ENCODE assay signal across 8 mouse cellular contexts in genomic region chr8:120532517-120533215, GRCm38 (mm10). TPM values are rescaled to one million over a fixed set of nuclear protein-coding genes. Genes with fewer than 3 reads are reported as not detected.
DNase-seq lines count a peak whose midpoint lies in the region; ATAC-seq and TF ChIP-seq lines count a peak whose summit lies in the region.

No protein-coding gene starts in this region.

- H3K9me3 ChIP-seq in forebrain, embryonic 11.5 days (ENCODE audit: control insufficient read depth, low read length), result no peaks in the 10 kb centered on the region
- no peaks in the 10 kb centered on the region for H3K9me3 ChIP-seq in liver, embryonic 12.5 days (replicated peaks)

- no peaks in the 10 kb centered on the region for H3K27me3 ChIP-seq in forebrain, embryonic 11.5 days (ENCODE audit: control insufficient read depth, insufficient read depth, low read length)
- H3K27me3 ChIP-seq in liver, embryonic 12.5 days (replicated peaks), result no peaks in the 10 kb centered on the region

- H3K4me1 ChIP-seq in forebrain, embryonic 11.5 days (replicated peaks; ENCODE audit: control insufficient read depth, insufficient read depth, low read length), result peaks cover 72% of the 10 kb centered on the region
- peaks cover 93% of the 10 kb centered on the region for H3K4me1 ChIP-seq in liver, embryonic 12.5 days

- no peaks in the 10 kb centered on the region for H3K36me3 ChIP-seq in forebrain, embryonic 11.5 days (ENCODE audit: control insufficient read depth, insufficient read depth, low read length)
- peaks cover 14% of the 10 kb centered on the region; the same call in 1 of the 2 replicates for H3K36me3 ChIP-seq in liver, embryonic 12.5 days

- DNase-seq in gastrocnemius, adult 2 months, result no peak
- no peak for DNase-seq in gastrocnemius, postnatal 36 days
- DNase-seq in A20 (ENCODE audit: low read depth, low spot score), result peak; percentile 90
- DNase-seq in forebrain, embryonic 11.5 days (ENCODE audit: low spot score), result peak; percentile 85
- DNase-seq in spleen, postnatal 10 days (ENCODE audit: low spot score in 2 of 2), result peak; percentile 42 to 48
- DNase-seq in adrenal gland, postnatal 14 days, result no peak
- no peak for DNase-seq in layer of hippocampus, postnatal 14 days (ENCODE audit: low spot score in 2 of 2)

- H3K4me2 ChIP-seq in forebrain, embryonic 11.5 days (ENCODE audit: low read depth, low read length, severe bottlenecking), result peak overlapping the region; percentile 41
- peak overlapping the region; percentile 56 for H3K4me2 ChIP-seq in liver, embryonic 12.5 days

- 1% methylated on average over 27 of the region's 29 CpGs for WGBS in forebrain, embryonic 11.5 days
- WGBS in liver, embryonic 12.5 days (ENCODE audit: insufficient replicate concordance), result 8% methylated on average over 29 of the region's 29 CpGs

- TF ChIP-seq CTCF in gastrocnemius, adult 2 months (IDR thresholded peaks at IDR 0.05), result no peak

- intact Hi-C loops in gastrocnemius, adult 2 months (cut with DNase I), result loop anchor here (5.0 kb wide), 1 partner anchor 40 kb away; no protein-coding TSS in a partner anchor
- intact Hi-C loops in gastrocnemius, postnatal 36 days (cut with DNase I), result loop anchor here (5.0 kb wide), 3 partner anchors 45 to 205 kb away; no protein-coding TSS in a partner anchor

- ATAC-seq in forebrain, embryonic 11.5 days (replicated peaks; ENCODE audit: low FRiP score), result peak; percentile 50
- ATAC-seq in liver, embryonic 12.5 days, result peak; percentile 14; the same call in 1 of the 2 replicates

- no peak overlapping the region for H3K4me3 ChIP-seq in gastrocnemius, adult 2 months
- H3K4me3 ChIP-seq in forebrain, embryonic 11.5 days (ENCODE audit: low read depth, low read length), result peak overlapping the region; percentile 3; the same call in 1 of the 2 replicates
- peak overlapping the region; percentile 20; the same call in 1 of the 2 replicates for H3K4me3 ChIP-seq in liver, embryonic 12.5 days

- H3K9ac ChIP-seq in forebrain, embryonic 11.5 days (ENCODE audit: low read length), result peak overlapping the region; percentile 25
- H3K9ac ChIP-seq in liver, embryonic 12.5 days, result peak overlapping the region; percentile 43

- H3K27ac ChIP-seq in gastrocnemius, adult 2 months, result peak overlapping the region; percentile 68; the same call in 1 of the 2 replicates
- H3K27ac ChIP-seq in forebrain, embryonic 11.5 days (ENCODE audit: low read depth, low read length), result peak overlapping the region; percentile 93
- peak overlapping the region; percentile 59; the same call in 1 of the 2 replicates for H3K27ac ChIP-seq in liver, embryonic 12.5 days

RNA-seq across cellular contexts. Expression of gene Gins2, which starts 56.4 kb away (rescaled TPM):
- total RNA-seq in gastrocnemius, adult 2 months (2021), result under 1 TPM; 0.36 to 0.67 TPM
- under 1 TPM; 0.66 to 0.94 TPM for total RNA-seq in gastrocnemius, postnatal 36 days (2021)
- 105 and 115 TPM in 2 replicates for polyA plus RNA-seq in forebrain, embryonic 11.5 days (2014; fragmentation: Nextera tagmentation; extraction: Ambion mirVana)
- polyA plus RNA-seq in liver, embryonic 12.5 days (2016; fragmentation: Nextera tagmentation; extraction: Ambion mirVana), result 77.5 and 81.2 TPM in 2 replicates
- 10.3 and 15.5 TPM in 2 replicates for total RNA-seq in adrenal gland, postnatal 14 days (2021)
- total RNA-seq in layer of hippocampus, postnatal 14 days (2021), result 1 to 10 TPM; 2.0 to 3.4 TPM

Comparison
In these comparisons a context has a peak if more than half of its experiments do, and no peak if none do; other contexts are left out.
1. DNase-seq: peak in A20 (single experiment), forebrain, embryonic 11.5 days (single experiment) and spleen, postnatal 10 days (2 of 2); none in gastrocnemius, adult 2 months (single experiment), gastrocnemius, postnatal 36 days (0 of 2), adrenal gland, postnatal 14 days (single experiment) and layer of hippocampus, postnatal 14 days (0 of 2).
2. Peak in every context shown above with its lines, with median percentiles within 50 percentile points of each other: H3K27ac ChIP-seq.